Mouse (Mus musculus): ENCODE data around the gene Pgm5. TPM values are rescaled to one million over a fixed set of nuclear protein-coding genes. Genes with fewer than 3 reads are reported as not detected.

Pgm5 gene
- polyA plus RNA-seq, 1 experiment from 2014 or later: 7.3 TPM

DNA sequence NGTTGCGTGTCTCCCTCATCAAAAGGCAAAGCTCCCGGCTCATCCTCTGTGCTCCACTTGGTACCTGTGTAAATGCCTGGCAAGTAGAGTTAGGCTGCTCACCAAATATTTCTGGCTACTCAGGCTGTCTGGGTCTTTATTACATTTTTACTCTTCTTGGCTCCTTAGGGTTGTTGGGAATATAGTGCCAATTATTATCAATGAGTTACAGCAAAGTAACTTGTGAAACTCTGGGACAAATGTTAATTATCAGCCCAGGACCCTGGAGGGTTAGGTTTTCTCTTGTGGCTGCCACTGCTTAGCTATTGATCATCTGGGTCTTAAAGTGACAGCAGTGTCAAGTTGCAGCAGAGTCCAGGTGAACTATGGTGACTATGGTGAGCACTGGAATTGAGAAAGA lies 199.3 kb downstream of the Pgm5 start:
- Histone ChIP-seq H3K9me3 (no peaks in the 10 kb centered on the region), H3K27ac (no peak overlapping the region), H3K9ac (no peak overlapping the region), H3K4me1 (replicated peaks) (0 out of 2 replicates have a peak, but pooled peaks cover 4% of the 10 kb centered on the region), H3K36me3 (no peaks in the 10 kb centered on the region), H3K4me2 (replicated peaks) (no peak overlapping the region), H3K4me3 (replicated peaks) (no peak overlapping the region), H3K27me3 (replicated peaks) (no peaks in the 10 kb centered on the region)
- 89% methylated on average over 2 of the region's 2 CpGs for WGBS
- no peak for ATAC-seq

GRCm38 (mm10) chr19:24656981-24657380 lies 204.7 kb downstream of the Pgm5 start:
- 59% methylated on average over 3 of the region's 3 CpGs for WGBS
- no peak for ATAC-seq
- H3K4me1 ChIP-seq (replicated peaks): 0 out of 2 replicates have a peak, but pooled peaks cover 13% of the 10 kb centered on the region

GRCm38 (mm10) chr19:24653230-24653799 lies 208.3 kb downstream of the Pgm5 start:
- Histone ChIP-seq H3K4me1 (replicated peaks) (0 out of 2 replicates have a peak, but pooled peaks cover 9% of the 10 kb centered on the region), H3K4me2 (replicated peaks) (no peak overlapping the region), H3K9ac (no peak overlapping the region), H3K36me3 (no peaks in the 10 kb centered on the region), H3K27me3 (replicated peaks) (no peaks in the 10 kb centered on the region), H3K9me3 (no peaks in the 10 kb centered on the region), H3K27ac (no peak overlapping the region), H3K4me3 (replicated peaks) (no peak overlapping the region)
- ATAC-seq: no peak
- 66% methylated on average over 9 of the region's 9 CpGs for WGBS

More at GRCm38 (mm10) chr19:24656981-24657380, 204.7 kb downstream of the Pgm5 start:
- Histone ChIP-seq H3K4me3 (replicated peaks) (no peak overlapping the region), H3K36me3 (no peaks in the 10 kb centered on the region), H3K4me2 (replicated peaks) (no peak overlapping the region), H3K9ac (no peak overlapping the region), H3K9me3 (no peaks in the 10 kb centered on the region), H3K27me3 (replicated peaks) (no peaks in the 10 kb centered on the region), H3K27ac (no peak overlapping the region)

DNA sequence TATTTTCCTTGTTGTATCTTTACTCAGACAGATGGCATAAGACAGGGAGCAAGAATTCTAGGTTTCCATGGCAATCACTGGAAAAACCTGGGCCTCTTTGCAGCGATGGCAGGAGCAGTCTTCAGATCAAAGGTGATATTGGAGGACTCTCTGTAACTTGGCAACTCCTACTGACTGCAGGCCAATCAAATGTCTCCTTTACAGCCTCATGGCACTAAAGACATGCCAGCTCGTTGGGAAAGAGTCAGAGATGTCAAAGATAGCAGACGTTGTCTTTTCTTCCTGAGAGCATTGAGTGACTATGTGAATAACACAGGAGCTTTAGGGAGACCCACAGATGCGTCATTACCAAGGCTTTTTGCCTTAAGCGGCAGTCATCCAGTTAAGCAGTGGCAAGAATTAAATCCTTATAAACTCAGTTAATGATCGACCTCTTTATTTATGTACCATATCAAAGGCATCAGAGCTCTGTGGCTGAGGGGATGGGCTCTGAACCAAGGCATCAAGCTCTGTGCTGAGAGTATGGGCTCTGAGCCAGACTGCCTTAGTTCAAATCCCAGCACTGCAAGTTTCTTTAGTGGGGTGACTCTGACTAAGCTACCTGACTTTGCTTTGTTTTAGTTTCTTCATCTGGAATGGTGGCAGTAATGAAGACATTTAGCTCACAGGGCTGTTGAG lies 209.2 kb downstream of the Pgm5 start:
- Histone ChIP-seq H3K4me1 (replicated peaks) (0 out of 2 replicates have a peak, but pooled peaks cover 9% of the 10 kb centered on the region), H3K4me3 (replicated peaks) (no peak overlapping the region), H3K9me3 (no peaks in the 10 kb centered on the region), H3K4me2 (replicated peaks) (no peak overlapping the region), H3K27ac (no peak overlapping the region), H3K9ac (no peak overlapping the region), H3K36me3 (no peaks in the 10 kb centered on the region), H3K27me3 (replicated peaks) (no peaks in the 10 kb centered on the region)
- peak; percentile 65 for ATAC-seq
- WGBS: 41% methylated on average over 6 of the region's 6 CpGs

GRCm38 (mm10) chr19:24651595-24651994 lies 210.1 kb downstream of the Pgm5 start:
- 67% methylated on average over 2 of the region's 2 CpGs for WGBS
- Histone ChIP-seq H3K4me3 (replicated peaks) (no peak overlapping the region), H3K4me2 (replicated peaks) (no peak overlapping the region), H3K4me1 (replicated peaks) (0 out of 2 replicates have a peak, but pooled peaks cover 9% of the 10 kb centered on the region), H3K27ac (no peak overlapping the region), H3K36me3 (no peaks in the 10 kb centered on the region), H3K9ac (no peak overlapping the region), H3K27me3 (replicated peaks) (no peaks in the 10 kb centered on the region), H3K9me3 (no peaks in the 10 kb centered on the region)
- ATAC-seq: no peak

GRCm38 (mm10) chr19:24650428-24650827 lies 211.2 kb downstream of the Pgm5 start:
- H3K27me3 ChIP-seq (replicated peaks): no peaks in the 10 kb centered on the region
- H3K9ac ChIP-seq: no peak overlapping the region
- WGBS: 81% methylated on average over 8 of the region's 8 CpGs
- no peak overlapping the region for H3K4me2 ChIP-seq (replicated peaks)
- H3K9me3 ChIP-seq: no peaks in the 10 kb centered on the region
- H3K27ac ChIP-seq: no peak overlapping the region
- H3K36me3 ChIP-seq: no peaks in the 10 kb centered on the region
- H3K4me1 ChIP-seq (replicated peaks): 0 out of 2 replicates have a peak, but pooled peaks cover 9% of the 10 kb centered on the region
- ATAC-seq: no peak
- H3K4me3 ChIP-seq (replicated peaks): no peak overlapping the region

DNA sequence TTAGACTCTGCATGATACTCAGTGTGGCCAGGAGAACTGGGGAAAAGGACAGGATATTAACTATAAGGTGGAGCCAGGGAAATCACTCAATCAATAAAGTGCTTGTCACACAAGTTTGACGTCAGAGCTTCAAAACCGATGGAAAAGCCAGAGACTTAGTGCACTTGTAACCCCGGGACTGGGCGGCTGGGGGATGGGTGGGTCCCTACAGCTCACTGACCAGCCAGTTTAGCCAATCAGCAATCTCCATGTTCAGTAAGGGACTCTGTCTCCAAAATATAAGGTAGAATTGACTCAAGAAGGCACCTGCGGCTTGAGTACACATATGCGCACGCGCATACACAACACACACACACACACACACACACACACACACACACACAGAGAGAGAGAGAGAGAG lies 213.6 kb downstream of the Pgm5 start:
- Histone ChIP-seq H3K27ac (no peak overlapping the region), H3K9ac (no peak overlapping the region), H3K9me3 (no peaks in the 10 kb centered on the region), H3K27me3 (replicated peaks) (no peaks in the 10 kb centered on the region), H3K36me3 (no peaks in the 10 kb centered on the region), H3K4me2 (replicated peaks) (no peak overlapping the region), H3K4me1 (replicated peaks) (0 out of 2 replicates have a peak, but pooled peaks cover 5% of the 10 kb centered on the region), H3K4me3 (replicated peaks) (no peak overlapping the region)
- WGBS: 75% methylated on average over 8 of the region's 8 CpGs
- no peak for ATAC-seq

- no peak for ATAC-seq
- H3K27ac ChIP-seq: no peak overlapping the region
- no peak overlapping the region for H3K4me2 ChIP-seq (replicated peaks)
- H3K9ac ChIP-seq: no peak overlapping the region
- H3K4me1 ChIP-seq (replicated peaks): 0 out of 2 replicates have a peak, but pooled peaks cover 3% of the 10 kb centered on the region
- no peaks in the 10 kb centered on the region for H3K36me3 ChIP-seq
- H3K9me3 ChIP-seq: no peaks in the 10 kb centered on the region
- WGBS: 69% methylated on average over 8 of the region's 8 CpGs
- H3K4me3 ChIP-seq (replicated peaks): no peak overlapping the region
- no peaks in the 10 kb centered on the region for H3K27me3 ChIP-seq (replicated peaks)
Measured at GRCm38 (mm10) chr19:24646162-24646829, 215.4 kb downstream of the Pgm5 start.

DNA sequence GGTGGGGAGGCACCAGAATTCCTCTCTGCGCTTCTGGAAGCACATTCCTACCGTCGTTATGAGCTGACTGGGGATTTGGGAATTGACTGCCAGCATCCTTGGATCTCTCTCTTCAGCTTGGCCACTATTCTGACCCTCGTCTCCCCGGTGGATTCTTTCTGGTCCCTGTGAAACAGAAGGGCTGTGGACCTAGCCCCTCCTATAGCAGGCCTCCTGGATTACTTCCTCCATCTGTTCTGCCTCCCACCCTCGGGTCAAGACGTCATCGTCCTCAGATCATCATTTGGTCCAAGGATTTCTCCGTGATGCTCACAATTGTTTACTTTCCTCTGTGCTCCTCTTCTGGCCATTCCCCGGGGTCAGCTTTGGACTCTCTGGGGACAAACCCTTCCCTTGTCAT lies 216.7 kb downstream of the Pgm5 start:
- Histone ChIP-seq H3K27me3 (replicated peaks) (no peaks in the 10 kb centered on the region), H3K27ac (no peak overlapping the region), H3K4me1 (replicated peaks) (0 out of 2 replicates have a peak, but pooled peaks cover 3% of the 10 kb centered on the region), H3K36me3 (no peaks in the 10 kb centered on the region), H3K4me3 (replicated peaks) (no peak overlapping the region), H3K4me2 (replicated peaks) (no peak overlapping the region), H3K9me3 (no peaks in the 10 kb centered on the region), H3K9ac (no peak overlapping the region)
- ATAC-seq: no peak
- WGBS: 46% methylated on average over 10 of the region's 10 CpGs

GRCm38 (mm10) chr19:24640982-24641381 lies 220.7 kb downstream of the Pgm5 start:
- no peak overlapping the region for H3K9ac ChIP-seq
- no peak overlapping the region for H3K27ac ChIP-seq
- no peak overlapping the region for H3K4me3 ChIP-seq (replicated peaks)
- H3K27me3 ChIP-seq (replicated peaks): no peaks in the 10 kb centered on the region
- H3K36me3 ChIP-seq: no peaks in the 10 kb centered on the region
- no peak overlapping the region for H3K4me2 ChIP-seq (replicated peaks)
- no peak for ATAC-seq
- H3K4me1 ChIP-seq (replicated peaks): 0 out of 2 replicates have a peak, but pooled peaks cover 3% of the 10 kb centered on the region
- no peaks in the 10 kb centered on the region for H3K9me3 ChIP-seq
- WGBS: 88% methylated on average over 6 of the region's 6 CpGs

DNA sequence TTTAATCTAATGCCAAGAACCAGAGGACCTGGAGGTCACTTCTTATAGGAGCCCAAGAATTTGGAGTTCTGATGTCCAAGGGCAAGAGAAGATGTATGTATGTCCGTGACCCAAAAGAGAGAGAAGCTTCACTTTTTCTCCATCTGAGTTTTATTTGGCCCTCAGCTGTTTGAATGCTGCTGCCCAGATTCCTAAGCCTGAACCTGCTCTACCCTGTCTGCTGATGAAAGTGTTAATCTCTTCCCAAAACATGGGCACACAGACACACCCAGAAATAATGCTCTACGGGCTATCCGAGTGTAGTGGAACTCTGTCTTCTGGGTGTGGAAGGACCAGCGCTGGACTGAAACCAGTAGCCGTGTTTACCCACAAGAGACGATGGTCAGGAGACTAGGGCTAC lies 223.7 kb downstream of the Pgm5 start:
- no peaks in the 10 kb centered on the region for H3K36me3 ChIP-seq
- H3K4me3 ChIP-seq (replicated peaks): no peak overlapping the region
- no peak overlapping the region for H3K9ac ChIP-seq
- 87% methylated on average over 6 of the region's 6 CpGs for WGBS
- no peak overlapping the region for H3K27ac ChIP-seq
- no peaks in the 10 kb centered on the region for H3K4me1 ChIP-seq (replicated peaks)
- no peaks in the 10 kb centered on the region for H3K27me3 ChIP-seq (replicated peaks)
- no peaks in the 10 kb centered on the region for H3K9me3 ChIP-seq
- H3K4me2 ChIP-seq (replicated peaks): no peak overlapping the region
- no peak for ATAC-seq

DNA sequence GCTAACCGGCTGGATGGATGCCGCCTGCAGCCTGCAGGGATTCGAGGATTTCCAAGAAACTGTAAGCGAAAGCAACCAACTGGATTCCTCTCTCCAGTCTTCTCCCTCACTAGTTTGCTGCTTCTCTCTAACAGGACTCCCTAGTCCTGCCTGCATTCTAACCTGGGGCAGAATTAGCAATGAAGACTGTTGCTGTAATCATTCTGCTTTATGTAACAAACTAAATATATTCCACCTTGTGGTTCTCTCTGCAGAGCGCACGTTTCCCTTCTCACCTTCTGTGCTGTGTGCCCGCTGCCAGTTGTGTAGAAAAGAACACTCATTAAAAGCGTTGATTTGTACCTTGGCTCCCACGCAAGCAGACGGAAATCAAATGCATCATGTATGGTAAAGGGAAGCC lies 225.0 kb downstream of the Pgm5 start:
- Histone ChIP-seq H3K4me3 (replicated peaks) (no peak overlapping the region), H3K27ac (no peak overlapping the region), H3K27me3 (replicated peaks) (no peaks in the 10 kb centered on the region), H3K4me1 (replicated peaks) (no peaks in the 10 kb centered on the region), H3K36me3 (no peaks in the 10 kb centered on the region), H3K4me2 (replicated peaks) (no peak overlapping the region), H3K9ac (no peak overlapping the region), H3K9me3 (no peaks in the 10 kb centered on the region)
- WGBS: 82% methylated on average over 10 of the region's 10 CpGs
- ATAC-seq: no peak

Measured in intestine, embryonic 15.5 days (tissue).